Mouse (Mus musculus) MEL (cell line): ENCODE results near the gene Ctdnep1. TPM values are rescaled to one million over a fixed set of nuclear protein-coding genes. Genes with fewer than 3 reads are reported as not detected.
A peak's percentile ranks its signal among the peaks of the same experiment; 100 is the strongest.

Experiments used
- DNase-seq: peaks from one replicate; pipeline ENCODE4 v3.0.0; 2011; ENCODE audit warnings: low read depth, low spot score
- H3K27ac ChIP-seq: 2 replicates; pipeline ENCODE4 v1.5.1; 2012; ENCODE audit warnings: low read depth, mild to moderate bottlenecking, control low read depth, low read length, moderate library complexity; ENCODE audit not compliant: control insufficient read depth
- H3K27me3 ChIP-seq, 2 experiments: fragments of 150-350 bp in 1 of 2; sonication (generic) in 1 of 2; 2 replicates each; pipeline ENCODE4 v1.6.1; 2012; ENCODE audit warnings: low read length in 2 of 2, mild to moderate bottlenecking in 2 of 2, improper control_type of control experiment in 1 of 2, moderate library complexity in 1 of 2; ENCODE audit not compliant: insufficient read depth in 2 of 2, control insufficient read depth in 1 of 2
- H3K36me3 ChIP-seq, 2 experiments: 2 replicates each; pipeline ENCODE4 v1.6.1; 2012 to 2014; ENCODE audit warnings: low read length in 2 of 2, improper control_type of control experiment in 1 of 2, inconsistent platforms in 1 of 2, mild to moderate bottlenecking in 1 of 2; ENCODE audit not compliant: insufficient read depth in 2 of 2, control insufficient read depth in 1 of 2
- H3K4me1 ChIP-seq, 2 experiments: fragments of 150-350 bp in 1 of 2; sonication (generic) in 1 of 2; 2 replicates each; pipeline ENCODE4 v1.6.1; 2012; ENCODE audit warnings: low read length in 2 of 2, improper control_type of control experiment in 1 of 2, mild to moderate bottlenecking in 1 of 2; ENCODE audit not compliant: insufficient read depth in 2 of 2, control insufficient read depth in 1 of 2
- H3K4me3 ChIP-seq, 2 experiments: fragments of 150-350 bp in 1 of 2; sonication (generic) in 1 of 2; 2 replicates each; pipeline ENCODE4 v1.5.1; 2012; ENCODE audit warnings: low read depth in 2 of 2, low read length in 2 of 2, mild to moderate bottlenecking in 2 of 2, moderate library complexity in 2 of 2, control low read depth in 1 of 2, improper control_type of control experiment in 1 of 2; ENCODE audit not compliant: control insufficient read depth in 1 of 2, insufficient read depth in 1 of 2
- H3K79me2 ChIP-seq: 2 replicates; pipeline ENCODE4 v1.6.1; 2012; ENCODE audit warnings: mild to moderate bottlenecking, low read length, moderate library complexity; ENCODE audit not compliant: control insufficient read depth, poor library complexity, insufficient read depth
- H3K9ac ChIP-seq: 2 replicates; pipeline ENCODE4 v1.6.1; 2012; ENCODE audit warnings: low read depth, mild to moderate bottlenecking, control low read depth, low read length, moderate library complexity; ENCODE audit not compliant: control insufficient read depth, poor library complexity, severe bottlenecking
- H3K9me3 ChIP-seq: fragments of 150-350 bp; sonication (generic); replicated peaks from 2 replicates; pipeline ENCODE4 v1.6.1; 2012; ENCODE audit warnings: mild to moderate bottlenecking, low read length, improper control_type of control experiment, moderate library complexity; ENCODE audit not compliant: insufficient read depth
- BHLHE40 ChIP-seq: IDR thresholded peaks from 2 replicates; pipeline ENCODE4 v1.6.1; 2012; ENCODE audit warnings: low read depth, mild to moderate bottlenecking, inconsistent platforms, low read length, improper control_type of control experiment, borderline replicate concordance
- CHD1 ChIP-seq: IDR thresholded peaks from 2 replicates; pipeline ENCODE4 v1.6.1; 2012; ENCODE audit warnings: low read depth, mild to moderate bottlenecking, inconsistent platforms, low read length, improper control_type of control experiment
- CHD2 ChIP-seq: IDR thresholded peaks from 2 replicates; pipeline ENCODE4 v1.6.1; 2011; ENCODE audit warnings: low read length, improper control_type of control experiment
- CTCF ChIP-seq, 3 experiments: IDR thresholded peaks in 2 of 3; conservative IDR thresholded peaks in 1 of 3; 2 replicates each; pipeline ENCODE4 v1.5.1; 2011 to 2012; ENCODE audit warnings: low read length in 3 of 3, low read depth in 2 of 3, mild to moderate bottlenecking in 2 of 3, improper control_type of control experiment in 1 of 3, inconsistent platforms in 1 of 3, mixed read lengths in 1 of 3, moderate library complexity in 1 of 3; ENCODE audit not compliant: control insufficient read depth in 1 of 3, insufficient read depth in 1 of 3, poor library complexity in 1 of 3, severe bottlenecking in 1 of 3
- E2F4 ChIP-seq: IDR thresholded peaks from 2 replicates; pipeline ENCODE4 v1.6.1; 2011; ENCODE audit warnings: low read depth, low read length, improper control_type of control experiment, borderline replicate concordance
- ELF1 ChIP-seq: IDR thresholded peaks from 2 replicates; pipeline ENCODE4 v1.6.1; 2014; ENCODE audit warnings: low read depth, mild to moderate bottlenecking, inconsistent platforms, low read length, improper control_type of control experiment, moderate library complexity
- EP300 ChIP-seq, 2 experiments: IDR thresholded peaks; 2 replicates each; pipeline ENCODE4 v1.6.1; 2011; ENCODE audit warnings: improper control_type of control experiment in 2 of 2, low read length in 2 of 2, low read depth in 1 of 2, mild to moderate bottlenecking in 1 of 2
- ETS1 ChIP-seq: IDR thresholded peaks from 2 replicates; pipeline ENCODE4 v1.6.1; 2012; ENCODE audit warnings: low read depth, mild to moderate bottlenecking, inconsistent platforms, low read length, improper control_type of control experiment, moderate library complexity
- GABPA ChIP-seq: IDR thresholded peaks from 2 replicates; pipeline ENCODE4 v1.6.1; 2012; ENCODE audit warnings: low read depth, mild to moderate bottlenecking, inconsistent platforms, low read length, improper control_type of control experiment, moderate library complexity
- GATA1 ChIP-seq: IDR thresholded peaks from 2 replicates; pipeline ENCODE4 v1.6.1; 2011; ENCODE audit warnings: low read depth, low read length, improper control_type of control experiment
- HCFC1 ChIP-seq: IDR thresholded peaks from 2 replicates; pipeline ENCODE4 v1.6.1; 2012; ENCODE audit warnings: low read depth, mild to moderate bottlenecking, inconsistent platforms, low read length, improper control_type of control experiment, moderate library complexity
- JUND ChIP-seq: IDR thresholded peaks from 2 replicates; pipeline ENCODE4 v1.6.1; 2011; ENCODE audit warnings: low read depth, mild to moderate bottlenecking, improper control_type of control experiment, low read length
- KAT2A ChIP-seq: conservative IDR thresholded peaks from 2 replicates; pipeline ENCODE4 v1.6.1; 2012; ENCODE audit warnings: low read depth, low read length, improper control_type of control experiment, inconsistent platforms
- MAFK ChIP-seq: IDR thresholded peaks from 2 replicates; pipeline ENCODE4 v1.6.1; 2011; ENCODE audit warnings: low read depth, mild to moderate bottlenecking, low read length, improper control_type of control experiment, borderline replicate concordance
- MAX ChIP-seq: IDR thresholded peaks from 2 replicates; pipeline ENCODE4 v1.6.1; 2011; ENCODE audit warnings: low read length, improper control_type of control experiment
- MAZ ChIP-seq: IDR thresholded peaks from 2 replicates; pipeline ENCODE4 v1.6.1; 2012; ENCODE audit warnings: low read depth, mild to moderate bottlenecking, inconsistent platforms, low read length, improper control_type of control experiment
- MEF2A ChIP-seq: IDR thresholded peaks from 2 replicates; pipeline ENCODE4 v1.6.1; 2014; ENCODE audit warnings: low read depth, mild to moderate bottlenecking, inconsistent platforms, low read length, improper control_type of control experiment; ENCODE audit not compliant: poor library complexity, insufficient replicate concordance, severe bottlenecking; ENCODE audit errors: extremely low read depth
- MXI1 ChIP-seq: IDR thresholded peaks from 2 replicates; pipeline ENCODE4 v1.6.1; 2011; ENCODE audit warnings: mild to moderate bottlenecking, low read depth, low read length, improper control_type of control experiment
- MYB ChIP-seq: IDR thresholded peaks from 2 replicates; pipeline ENCODE4 v1.6.1; 2011; ENCODE audit warnings: mild to moderate bottlenecking, low read depth, low read length, improper control_type of control experiment
- MYC ChIP-seq: IDR thresholded peaks from 2 replicates; pipeline ENCODE4 v1.6.1; 2011; ENCODE audit warnings: low read depth, mild to moderate bottlenecking, low read length, improper control_type of control experiment, moderate library complexity
- NELFE ChIP-seq: IDR thresholded peaks from 2 replicates; pipeline ENCODE4 v1.6.1; 2011; ENCODE audit warnings: low read depth, low read length, improper control_type of control experiment
- NRF1 ChIP-seq: IDR thresholded peaks from 2 replicates; pipeline ENCODE4 v1.6.1; 2014; ENCODE audit warnings: low read depth, mild to moderate bottlenecking, inconsistent platforms, low read length, improper control_type of control experiment, moderate library complexity; ENCODE audit not compliant: poor library complexity, insufficient read depth, severe bottlenecking
- POLR2A ChIP-seq, 2 experiments: IDR thresholded peaks; 2 replicates each; pipeline ENCODE4 v1.6.1; 2011 to 2012; ENCODE audit warnings: low read length in 2 of 2, mild to moderate bottlenecking in 2 of 2, control low read depth in 1 of 2, improper control_type of control experiment in 1 of 2, low read depth in 1 of 2, moderate library complexity in 1 of 2; ENCODE audit not compliant: control insufficient read depth in 1 of 2, insufficient read depth in 1 of 2, poor library complexity in 1 of 2
- POLR2AphosphoS2 ChIP-seq: IDR thresholded peaks from 2 replicates; pipeline ENCODE4 v1.6.1; 2011; ENCODE audit warnings: low read length, improper control_type of control experiment
- POLR2AphosphoS5 ChIP-seq: IDR thresholded peaks from 2 replicates; pipeline ENCODE4 v1.6.1; 2012; ENCODE audit warnings: low read depth, borderline replicate concordance, mild to moderate bottlenecking, inconsistent platforms, low read length, moderate library complexity, mixed read lengths
- RAD21 ChIP-seq: IDR thresholded peaks from 2 replicates; pipeline ENCODE4 v1.6.1; 2011; ENCODE audit warnings: mild to moderate bottlenecking, low read depth, low read length, improper control_type of control experiment
- RCOR1 ChIP-seq: IDR thresholded peaks from 2 replicates; pipeline ENCODE4 v1.6.1; 2012; ENCODE audit warnings: low read depth, mild to moderate bottlenecking, inconsistent platforms, low read length, improper control_type of control experiment
- SIN3A ChIP-seq: IDR thresholded peaks from 2 replicates; pipeline ENCODE4 v1.6.1; 2012; ENCODE audit warnings: low read length, improper control_type of control experiment, inconsistent platforms
- TAL1 ChIP-seq: IDR thresholded peaks from 2 replicates; pipeline ENCODE4 v1.6.1; 2012; ENCODE audit warnings: mild to moderate bottlenecking, inconsistent platforms, low read length, moderate library complexity, mixed read lengths
- TBP ChIP-seq: IDR thresholded peaks from 2 replicates; pipeline ENCODE4 v1.8.0; 2011; ENCODE audit warnings: low read depth, low read length, improper control_type of control experiment
- TCF12 ChIP-seq: IDR thresholded peaks from 2 replicates; pipeline ENCODE4 v1.6.1; 2014; ENCODE audit warnings: low read depth, mild to moderate bottlenecking, inconsistent platforms, low read length, improper control_type of control experiment, moderate library complexity
- UBTF ChIP-seq: IDR thresholded peaks from 2 replicates; pipeline ENCODE4 v1.6.1; 2012; ENCODE audit warnings: low read depth, mild to moderate bottlenecking, inconsistent platforms, low read length, improper control_type of control experiment, moderate library complexity, borderline replicate concordance; ENCODE audit not compliant: insufficient read depth
- USF1 ChIP-seq: IDR thresholded peaks from 2 replicates; pipeline ENCODE4 v1.6.1; 2014; ENCODE audit warnings: low read depth, mild to moderate bottlenecking, inconsistent platforms, low read length, improper control_type of control experiment, moderate library complexity
- USF2 ChIP-seq, 2 experiments: IDR thresholded peaks; 2 replicates each; pipeline ENCODE4 v1.6.1; 2011 to 2012; ENCODE audit warnings: improper control_type of control experiment in 2 of 2, low read length in 2 of 2, borderline replicate concordance in 1 of 2, inconsistent platforms in 1 of 2, low read depth in 1 of 2, mild to moderate bottlenecking in 1 of 2; ENCODE audit not compliant: insufficient read depth in 1 of 2
- ZC3H11A ChIP-seq: IDR thresholded peaks from 2 replicates; pipeline ENCODE4 v1.6.1; 2012; ENCODE audit warnings: low read depth, mild to moderate bottlenecking, inconsistent platforms, low read length, improper control_type of control experiment
- ZMIZ1 ChIP-seq: IDR thresholded peaks from 2 replicates; pipeline ENCODE4 v1.6.1; 2012; ENCODE audit warnings: low read depth, mild to moderate bottlenecking, inconsistent platforms, low read length, improper control_type of control experiment, moderate library complexity
- ZNF384 ChIP-seq: IDR thresholded peaks from 2 replicates; pipeline ENCODE4 v1.6.1; 2012; ENCODE audit warnings: low read depth, mild to moderate bottlenecking, inconsistent platforms, low read length, improper control_type of control experiment
- polyA plus RNA-seq, 2 experiments: library from polyadenylated mRNA; stranded (reverse) in 1 of 2; unstranded in 1 of 2; fragments of >175 nt in 1 of 2; fragments of >200 nt in 1 of 2; gene quantifications; 2 replicates each; pipeline versions ENCODE4 v1.2.1 to v1.2.4; 2012; ENCODE audit warnings: low replicate concordance in 2 of 2, low read depth in 1 of 2; ENCODE audit not compliant: insufficient read length in 2 of 2, insufficient read depth in 1 of 2, missing spikeins in 1 of 2
- total RNA-seq: library from RNA; depleted of rRNA; stranded (reverse); fragments of 300-350 nt; gene quantifications from 2 replicates; pipeline ENCODE4 v1.2.3, GENCODE M21; 2012

Gene Ctdnep1
- total and polyA plus RNA-seq, 3 experiments, result 47.3 to 133 TPM; not detected in 1

GRCm38 (mm10) chr11:70000396-70000898 lies 19.5 kb downstream of the Ctdnep1 start, which contains the start of gene Dvl2:
Gene Dvl2 (plus strand): TSS chr11:70000595.
- peak within 1 kb of the TSS; percentile 69 to 83 for H3K4me3 ChIP-seq
- peaks cover 8 to 39% of the 10 kb centered on the region in 2 experiments for H3K36me3 ChIP-seq
- peaks cover 16 to 38% of the 10 kb centered on the region in 2 experiments for H3K4me1 ChIP-seq
- H3K79me2 ChIP-seq, result peaks cover 53% of the 10 kb centered on the region
- H3K27me3 ChIP-seq, result no peaks in the 10 kb centered on the region
- peak; percentile 99 for DNase-seq
- H3K9ac ChIP-seq, result peak within 1 kb of the TSS; percentile 87
- peak within 1 kb of the TSS; percentile 84 for H3K27ac ChIP-seq
- H3K9me3 ChIP-seq, result no peaks in the 10 kb centered on the region
- TF ChIP-seq POLR2AphosphoS5 (peak; percentile 26; the same call in 1 of the 2 replicates), CHD2 (no peak), POLR2AphosphoS2 (peak; percentile 98), ZC3H11A (no peak), ELF1 (no peak), KAT2A (no peak), ETS1 (peak; percentile 79), CTCF (IDR thresholded peaks at IDR 0.05 in 2 of 3, conservative IDR thresholded peaks at IDR 0.05 in 1 of 3; ENCODE audit: control insufficient read depth in 1 of 3, insufficient read depth in 1 of 3, low read depth in 2 of 3, low read length in 3 of 3, poor library complexity in 1 of 3, severe bottlenecking in 1 of 3) (no peak), GATA1 (no peak), ZMIZ1 (peak; percentile 55; the same call in 1 of the 2 replicates), MAX (peak; percentile 99), EP300 (IDR thresholded peaks at IDR 0.05; ENCODE audit: low read depth in 1 of 2, low read length in 2 of 2) (peak in 1 of 2 experiments; percentile 64; a peak in 2 of 4 replicates), POLR2A (IDR thresholded peaks at IDR 0.05; ENCODE audit: control insufficient read depth in 1 of 2, insufficient read depth in 1 of 2, low read depth in 1 of 2, low read length in 2 of 2, poor library complexity in 1 of 2) (peak; percentile 85 to 93), USF1 (peak; percentile 97), MAFK (no peak), CHD1 (no peak), JUND (no peak), RAD21 (no peak), NRF1 (peak; percentile 79), MAZ (no peak), TAL1 (no peak), MEF2A (no peak), NELFE (peak; percentile 59; the same call in 1 of the 2 replicates), RCOR1 (no peak), HCFC1 (peak; percentile 89), TCF12 (peak; percentile 51), ZNF384 (no peak), MYB (peak; percentile 85), MXI1 (peak; percentile 91; the same call in 1 of the 2 replicates), USF2 (IDR thresholded peaks at IDR 0.05; ENCODE audit: borderline replicate concordance in 1 of 2, insufficient read depth in 1 of 2, low read depth in 1 of 2, low read length in 2 of 2) (peak; percentile 98 to 99), MYC (peak; percentile 61; the same call in 1 of the 2 replicates), TBP (no peak; the same call in 1 of the 2 replicates), UBTF (0 out of 2 replicates have a peak, but pooled peaks have one; percentile 76), E2F4 (no peak), BHLHE40 (peak; percentile 99), GABPA (no peak), SIN3A (peak; percentile 95)
